Mouse (Mus musculus) C2C12 (cell line): ENCODE results near the gene Col24a1. TPM values are rescaled to one million over a fixed set of nuclear protein-coding genes. Genes with fewer than 3 reads are reported as not detected.

Experiments used
- H3K27me3 ChIP-seq: one replicate; pipeline ENCODE4 v1.6.1; 2011; ENCODE audit not compliant: control insufficient read depth, insufficient read depth, insufficient read length
- H3K36me3 ChIP-seq: one replicate; pipeline ENCODE4 v1.6.1; 2011; ENCODE audit not compliant: control insufficient read depth, insufficient read depth
- H3K4me3 ChIP-seq: one replicate; pipeline ENCODE4 v1.5.1; 2011; ENCODE audit warnings: mild to moderate bottlenecking, control low read depth; ENCODE audit not compliant: poor library complexity, insufficient read depth, severe bottlenecking
- H3K79me2 ChIP-seq: one replicate; pipeline ENCODE4 v1.6.1; 2011; ENCODE audit not compliant: control insufficient read depth, insufficient read depth
- H3K79me3 ChIP-seq: one replicate; pipeline ENCODE4 v1.6.1; 2011; ENCODE audit warnings: low read depth, control low read depth
- H3ac ChIP-seq: one replicate; pipeline ENCODE3; 2011; ENCODE audit warnings: low read depth; ENCODE audit not compliant: control insufficient read depth, insufficient read length
- CEBPB ChIP-seq: IDR thresholded peaks from one replicate; pipeline ENCODE4 v1.6.1; 2011; ENCODE audit warnings: low read depth, mild to moderate bottlenecking, control low read depth, moderate library complexity
- CTCF ChIP-seq: IDR thresholded peaks from one replicate; pipeline ENCODE4 v1.5.1; 2011; ENCODE audit not compliant: control insufficient read depth, insufficient read depth, insufficient read length
- FOSL1 ChIP-seq: IDR thresholded peaks from one replicate; pipeline ENCODE4 v1.8.0; 2011; ENCODE audit warnings: mild to moderate bottlenecking, low read length; ENCODE audit not compliant: poor library complexity, insufficient read depth, severe bottlenecking
- MAX ChIP-seq: IDR thresholded peaks from one replicate; pipeline ENCODE4 v1.6.1; 2011; ENCODE audit warnings: mild to moderate bottlenecking, control low read depth
- MYOD1 ChIP-seq: IDR thresholded peaks from one replicate; pipeline ENCODE4 v1.6.1; 2011; ENCODE audit warnings: low read depth; ENCODE audit not compliant: control insufficient read depth, insufficient read length
- MYOG ChIP-seq: IDR thresholded peaks from one replicate; pipeline ENCODE4 v1.6.1; 2011; ENCODE audit not compliant: control insufficient read depth, insufficient read length; ENCODE audit errors: extremely low read depth
- USF1 ChIP-seq: IDR thresholded peaks from one replicate; pipeline ENCODE4 v1.6.1; 2011; ENCODE audit warnings: low read depth, mild to moderate bottlenecking, control low read depth, moderate library complexity
- polyA plus RNA-seq: library from polyadenylated mRNA; unstranded; fragments of >200 nt; fragmentation: generic; extraction: Trizol; gene quantifications from one replicate; pipeline ENCODE4 v1.2.1, GENCODE M21; 2012; ENCODE audit warnings: missing spikeins

The Col24a1 gene
- polyA plus RNA-seq, 1 experiment = 0.01 TPM

DNA sequence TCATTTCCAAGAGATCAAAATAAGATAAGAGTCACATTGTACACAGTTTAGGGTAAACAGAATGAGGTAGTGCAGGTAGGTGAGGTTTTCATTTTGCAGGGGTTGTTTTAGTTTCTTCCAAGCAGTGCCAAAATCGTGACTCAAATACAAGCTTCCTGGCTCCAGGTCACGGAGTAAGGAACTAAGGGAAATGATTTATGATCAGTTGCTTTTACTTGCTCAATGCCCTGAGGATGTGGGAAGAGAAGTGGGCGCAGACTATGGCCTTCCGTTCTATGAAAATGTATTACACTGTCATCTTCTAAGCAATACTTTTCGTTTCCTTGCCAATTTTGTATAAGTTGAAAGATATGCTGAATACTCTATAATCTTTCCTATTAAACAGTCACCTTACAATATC, 13.0 kb downstream of the Col24a1 start:
- TF ChIP-seq MYOG (no peak), USF1 (no peak), MAX (no peak), FOSL1 (no peak), MYOD1 (no peak), CEBPB (peak; percentile 61), CTCF (no peak)

DNA sequence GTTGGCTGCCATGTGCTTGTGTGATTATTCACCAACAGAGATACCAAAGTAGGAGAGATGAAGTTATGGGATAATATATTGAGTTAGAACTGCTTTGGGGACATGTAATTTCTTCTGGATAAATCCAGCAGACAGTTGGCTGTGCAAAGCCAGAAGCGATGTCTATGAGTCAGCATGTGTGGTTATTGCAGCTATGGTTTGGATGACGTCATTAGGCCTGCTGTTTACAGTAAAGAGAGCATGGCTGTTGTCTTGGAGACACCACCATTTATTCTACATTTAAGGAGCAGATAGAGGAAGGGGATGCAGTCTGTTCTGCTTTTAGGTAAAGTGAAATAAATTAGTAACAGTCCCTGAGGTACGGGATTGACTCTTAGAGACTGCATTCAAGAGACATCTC, 14.9 kb downstream of the Col24a1 start:
- Histone ChIP-seq H3K4me3 (no peak overlapping the region), H3K27me3 (no peaks in the 10 kb centered on the region), H3K79me3 (no peaks in the 10 kb centered on the region), H3K79me2 (no peaks in the 10 kb centered on the region), H3K36me3 (no peaks in the 10 kb centered on the region), H3ac (no peak overlapping the region)
- TF ChIP-seq USF1 = no peak
- peak; percentile 60 for TF ChIP-seq CEBPB
- no peak for TF ChIP-seq CTCF
- TF ChIP-seq MAX = peak; percentile 9
- TF ChIP-seq FOSL1 = peak; percentile 27
- peak; percentile 28 for TF ChIP-seq MYOD1

More for the DNA sequence above, 13.0 kb downstream of the Col24a1 start:
- no peaks in the 10 kb centered on the region for H3K79me2 ChIP-seq
- no peak overlapping the region for H3K4me3 ChIP-seq
- H3K36me3 ChIP-seq = no peaks in the 10 kb centered on the region
- H3K27me3 ChIP-seq = no peaks in the 10 kb centered on the region
- no peak overlapping the region for H3ac ChIP-seq
- no peaks in the 10 kb centered on the region for H3K79me3 ChIP-seq

DNA sequence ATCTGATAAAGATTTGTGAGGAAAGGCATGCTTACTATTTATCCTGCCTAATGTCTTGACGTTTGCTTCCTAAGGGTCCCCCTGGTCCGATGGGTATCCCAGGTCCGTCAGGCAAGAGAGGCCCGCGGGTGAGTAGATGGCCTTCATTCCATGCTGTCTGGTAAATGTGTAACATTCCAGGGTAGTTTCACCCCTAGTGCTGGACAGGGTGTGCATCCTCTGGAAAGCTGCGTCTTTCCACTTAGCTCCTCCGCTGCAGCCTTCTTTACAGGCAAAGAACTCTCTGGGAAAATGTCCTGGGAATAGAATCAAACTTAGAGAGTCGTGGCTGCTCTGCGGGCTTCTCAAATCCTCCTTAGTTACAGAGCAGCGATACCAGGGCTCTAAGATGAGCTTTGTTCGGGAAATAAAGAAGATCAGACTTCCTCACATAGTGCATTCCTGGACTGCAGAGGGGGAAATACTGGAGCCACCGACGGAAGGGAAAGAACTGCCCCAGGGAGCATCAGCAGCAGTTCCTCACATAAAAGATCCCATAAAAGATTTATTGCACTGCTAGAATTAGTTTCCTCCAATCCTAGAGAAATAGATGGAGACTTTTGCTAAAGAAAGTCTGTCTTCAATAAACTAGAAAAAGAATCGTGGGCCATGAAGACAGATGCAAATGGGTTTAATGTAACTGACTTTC, 28.5 kb downstream of the Col24a1 start:
- H3K27me3 ChIP-seq = no peaks in the 10 kb centered on the region
- TF ChIP-seq USF1 (no peak), FOSL1 (no peak)
- no peak overlapping the region for H3ac ChIP-seq
- H3K4me3 ChIP-seq = no peak overlapping the region
- no peaks in the 10 kb centered on the region for H3K79me2 ChIP-seq
- H3K36me3 ChIP-seq = no peaks in the 10 kb centered on the region
- H3K79me3 ChIP-seq = no peaks in the 10 kb centered on the region

DNA sequence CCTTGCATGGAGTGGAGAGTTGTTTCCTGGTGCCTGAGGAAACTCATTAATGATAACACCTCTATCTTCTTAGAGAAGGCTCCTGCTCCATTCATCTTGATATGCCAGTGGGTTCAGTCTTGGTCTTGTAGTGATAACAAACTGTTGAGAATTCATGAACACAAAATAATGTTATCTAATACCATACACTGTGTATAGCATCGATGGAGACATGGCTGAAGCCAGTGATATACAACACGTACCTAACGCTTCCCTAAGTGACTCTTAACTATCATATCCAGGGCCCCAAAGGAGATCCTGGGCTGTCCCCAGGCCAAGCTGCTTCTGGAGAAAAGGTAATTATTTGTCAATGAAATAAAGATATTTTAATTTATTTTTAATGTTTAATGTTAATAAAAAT, 33.1 kb downstream of the Col24a1 start:
- Histone ChIP-seq H3K79me2 (no peaks in the 10 kb centered on the region), H3K79me3 (no peaks in the 10 kb centered on the region), H3ac (no peak overlapping the region), H3K27me3 (no peaks in the 10 kb centered on the region), H3K4me3 (no peak overlapping the region), H3K36me3 (no peaks in the 10 kb centered on the region)
- TF ChIP-seq MYOG (no peak), USF1 (no peak), CEBPB (no peak), MYOD1 (no peak), FOSL1 (no peak), MAX (no peak), CTCF (no peak)

DNA sequence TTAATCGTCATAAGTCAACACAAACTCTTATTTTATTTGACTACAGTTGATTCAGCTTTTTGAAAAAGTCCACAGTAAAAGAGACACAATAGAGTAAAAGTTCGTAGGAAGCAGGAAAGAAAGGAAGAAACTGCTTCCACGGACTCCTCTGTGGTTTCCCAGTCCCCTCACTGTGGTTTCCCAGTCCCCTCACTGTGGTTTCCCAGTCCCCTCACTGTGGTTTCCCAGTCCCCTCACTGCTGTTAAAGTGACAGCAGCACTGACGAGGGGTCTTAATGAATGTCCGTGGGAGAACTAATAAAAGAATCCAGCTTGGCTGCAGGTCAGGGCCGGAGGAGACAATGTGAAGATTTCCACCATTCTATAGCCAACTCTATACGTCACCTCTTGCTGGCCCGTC, 39.4 kb downstream of the Col24a1 start:
- Histone ChIP-seq H3K36me3 (no peaks in the 10 kb centered on the region), H3K27me3 (no peaks in the 10 kb centered on the region), H3K79me3 (no peaks in the 10 kb centered on the region), H3K79me2 (no peaks in the 10 kb centered on the region), H3K4me3 (no peak overlapping the region), H3ac (no peak overlapping the region)
- TF ChIP-seq MAX (no peak), MYOG (no peak), CTCF (no peak), CEBPB (no peak), MYOD1 (no peak), FOSL1 (no peak), USF1 (no peak)

DNA sequence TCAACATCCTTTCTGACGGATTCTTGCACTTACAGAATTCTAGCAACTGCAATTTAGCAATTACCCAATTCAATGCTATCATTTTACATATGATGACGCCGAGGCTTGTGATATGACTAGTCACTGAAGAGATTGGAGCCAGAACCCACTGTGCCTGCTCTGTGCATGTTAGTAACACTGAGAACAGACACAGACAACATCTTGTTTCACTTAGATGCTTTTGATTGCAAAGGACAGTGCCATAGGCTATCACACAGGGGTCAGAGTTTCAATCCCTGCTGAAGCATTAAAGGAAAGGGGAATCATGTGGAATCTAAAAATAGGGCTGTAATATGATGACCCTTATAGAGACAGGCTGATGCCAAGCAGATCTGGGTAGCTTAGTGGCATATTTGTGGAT, 41.8 kb downstream of the Col24a1 start:
- no peaks in the 10 kb centered on the region for H3K27me3 ChIP-seq
- no peak overlapping the region for H3K4me3 ChIP-seq
- TF ChIP-seq FOSL1 (no peak), CTCF (no peak), MYOD1 (no peak), USF1 (no peak), MAX (no peak), CEBPB (no peak), MYOG (no peak)
- no peak overlapping the region for H3ac ChIP-seq
- H3K79me3 ChIP-seq = no peaks in the 10 kb centered on the region
- H3K36me3 ChIP-seq = no peaks in the 10 kb centered on the region
- H3K79me2 ChIP-seq = no peaks in the 10 kb centered on the region
